Mouse (Mus musculus): ENCODE data around the gene Hist1h2ad.

- TF ChIP-seq POLR2A (IDR thresholded peaks at IDR 0.05; ENCODE audit: control insufficient read depth, extremely low read depth, insufficient read depth, low read length, poor library complexity), result no peak
- no peak for TF ChIP-seq CTCF (IDR thresholded peaks at IDR 0.05; ENCODE audit: borderline replicate concordance, control insufficient read depth, extremely low read depth, insufficient read depth, low read length, poor library complexity)
These were observed 32.7 kb upstream of the Hist1h2ad start for GRCm38 (mm10) chr13:23541497-23541896.
